Mouse (Mus musculus): ENCODE results near the gene Ikzf5. TPM values are rescaled to one million over a fixed set of nuclear protein-coding genes. Genes with fewer than 3 reads are reported as not detected.
A peak's percentile ranks its signal among the peaks of the same experiment; 100 is the strongest.
"Not testable (repeated sequence)": the region's sequence is repeated elsewhere in the genome, so short reads cannot be mapped to it uniquely, and the experiment has no call there.

Gene Ikzf5
- 10 to 100 TPM; 47.7 to 50.9 TPM for total RNA-seq (2021)
- long read RNA-seq, full-length matches to known transcripts, result 23 of 28 reads
- long read RNA-seq, partial matches to known transcripts, result 3 of 28 reads
- long read RNA-seq, other reads (novel, unspliced or antisense), result 2 of 28 reads

- DNase-seq (ENCODE audit: low spot score in 2 of 2), result peak; percentile 98 to 99
Observed at GRCm38 (mm10) chr7:131410416-131411058, at the start of gene Ikzf5, which contains the start of gene Acadsb. Gene Ikzf5, minus strand, starts transcription at chr7:131410521. Gene Acadsb, plus strand, starts transcription at chr7:131410601.

- no peak for DNase-seq (ENCODE audit: low spot score in 2 of 2)
Observed at GRCm38 (mm10) chr7:131456714-131457113, 46.4 kb upstream of the Ikzf5 start.

DNA sequence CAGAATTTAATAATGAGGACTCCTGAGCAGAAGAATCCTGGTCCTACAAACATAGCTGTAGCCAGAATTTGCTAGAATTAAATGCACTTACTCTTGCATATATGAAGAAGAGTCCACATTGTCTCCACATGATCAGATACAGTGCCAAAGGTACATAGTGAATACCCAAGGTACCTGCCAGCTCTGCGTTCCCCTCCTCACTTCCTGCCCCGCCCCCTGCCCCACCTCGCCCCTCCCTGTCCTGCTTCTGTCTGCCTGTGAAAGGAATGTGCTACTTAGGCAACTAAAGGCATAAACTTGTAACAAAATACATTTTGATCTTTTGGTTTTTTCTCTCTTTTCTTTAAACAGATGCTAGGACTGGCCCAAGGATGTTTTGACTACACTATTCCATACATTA lies 26.7 kb upstream of the Ikzf5 start:
- no peak for DNase-seq (ENCODE audit: low spot score in 2 of 2)

DNA sequence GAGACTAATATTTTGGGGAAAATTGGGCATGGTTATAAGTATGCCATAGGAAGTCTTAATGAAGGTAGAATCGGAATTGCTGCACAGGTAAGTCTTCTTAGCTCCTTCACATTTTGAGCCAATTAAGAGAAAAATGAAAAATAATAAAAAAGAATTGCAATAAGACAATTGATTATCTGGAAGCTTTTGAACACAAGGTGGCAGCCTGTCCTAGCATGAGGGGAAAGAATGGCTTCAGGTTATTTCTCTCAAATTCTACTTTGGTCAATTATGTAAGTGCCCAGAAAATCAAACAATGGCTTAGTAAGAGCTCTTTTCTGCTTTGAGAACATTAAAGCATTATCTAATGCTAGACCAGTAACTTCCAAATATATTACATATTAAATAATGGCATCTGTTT lies 24.0 kb upstream of the Ikzf5 start:
- DNase-seq (ENCODE audit: low spot score in 2 of 2), result no peak

GRCm38 (mm10) chr7:131432244-131432643 lies 21.9 kb upstream of the Ikzf5 start:
- DNase-seq (ENCODE audit: low spot score in 2 of 2), result peak in 1 of 2 experiments; percentile 72

DNA sequence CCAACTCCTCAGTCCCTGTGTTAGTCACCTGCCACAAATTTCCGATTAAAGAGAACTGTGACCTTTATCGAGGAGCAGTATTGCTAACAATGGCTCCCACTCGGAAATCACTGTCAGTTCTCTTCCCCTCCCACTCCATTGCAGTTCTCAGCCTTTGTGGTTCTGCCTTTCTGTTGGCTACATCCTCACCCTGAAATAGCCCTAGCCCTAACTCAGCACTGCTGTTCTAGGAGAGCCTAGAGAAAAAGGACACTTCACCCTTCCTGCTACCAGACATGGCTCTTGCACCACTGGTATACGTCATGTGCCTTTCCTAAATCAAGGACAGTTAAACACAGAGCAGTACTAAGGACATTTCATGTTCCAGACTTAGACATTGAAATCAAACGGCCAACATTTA lies 17.0 kb upstream of the Ikzf5 start:
- no peak for DNase-seq (ENCODE audit: low spot score in 2 of 2)

GRCm38 (mm10) chr7:131424912-131425311 lies 14.6 kb upstream of the Ikzf5 start:
- no peak for DNase-seq (ENCODE audit: low spot score in 2 of 2)

DNA sequence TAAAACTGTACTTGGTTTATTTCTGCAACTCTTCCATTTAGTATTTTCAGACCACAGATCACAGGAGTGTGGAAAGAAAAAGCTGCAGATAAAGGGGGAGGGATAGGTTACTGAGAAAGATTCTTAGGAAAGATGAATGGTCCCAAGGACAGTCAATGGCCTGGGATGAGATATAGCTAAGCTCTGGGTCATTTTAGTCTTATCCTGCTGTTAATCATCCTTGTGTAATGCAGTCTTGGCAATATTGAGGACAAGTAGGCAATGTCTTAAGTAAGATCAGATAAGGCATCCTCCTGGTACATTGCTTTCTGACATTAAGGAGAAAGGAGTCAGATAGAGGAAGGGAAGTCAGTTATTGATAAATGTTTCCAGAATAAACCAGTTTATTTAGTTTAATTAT lies 7.3 kb upstream of the Ikzf5 start:
- no peak for DNase-seq (ENCODE audit: low spot score in 2 of 2)

GRCm38 (mm10) chr7:131416742-131417141 lies 6.4 kb upstream of the Ikzf5 start:
- not testable (repeated sequence) for DNase-seq (ENCODE audit: low spot score in 2 of 2)

- no peak for DNase-seq (ENCODE audit: low spot score in 2 of 2)
Observed at GRCm38 (mm10) chr7:131411941-131412270, 1.6 kb upstream of the Ikzf5 start.

DNA sequence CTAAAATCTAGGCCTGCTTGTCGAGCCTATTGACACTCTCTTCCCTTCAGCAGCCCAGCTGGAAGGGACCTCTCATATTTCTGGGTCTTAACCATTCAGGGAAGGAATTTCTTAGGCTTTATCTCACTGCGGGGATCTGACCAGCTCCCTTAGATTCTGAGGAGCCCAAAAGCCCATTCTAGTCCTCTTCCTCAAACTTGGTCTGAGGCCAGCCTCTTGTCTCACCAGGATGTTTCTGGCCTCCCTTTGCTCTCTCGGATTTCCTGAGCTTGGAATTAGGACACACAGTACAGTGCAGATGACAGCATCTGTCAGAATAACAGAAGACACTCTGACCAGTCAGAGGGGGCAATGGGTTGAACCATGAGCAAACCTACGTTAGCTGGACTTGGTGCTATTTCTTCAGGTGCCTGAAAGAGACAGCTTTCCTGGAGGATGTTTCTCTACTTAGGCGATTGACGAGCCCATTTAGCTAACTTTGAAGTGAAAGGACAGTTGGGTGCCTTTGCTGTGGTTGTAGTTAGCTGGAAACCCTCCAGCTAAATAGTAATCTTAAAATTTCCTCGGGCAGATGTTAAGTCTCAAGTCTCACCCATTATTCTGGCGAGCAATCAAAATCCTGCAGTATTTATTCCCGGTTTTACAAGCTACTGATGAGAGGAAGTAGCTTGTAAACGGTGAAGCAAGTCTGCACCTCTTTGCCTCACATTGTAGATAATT lies 1.1 kb upstream of the Ikzf5 start:
- DNase-seq (ENCODE audit: low spot score in 2 of 2), result peak in 1 of 2 experiments; percentile 26

- DNase-seq (ENCODE audit: low spot score in 2 of 2), result peak; percentile 29 to 32
Observed at GRCm38 (mm10) chr7:131409988-131410385, 334 bp downstream of the Ikzf5 start.

DNA sequence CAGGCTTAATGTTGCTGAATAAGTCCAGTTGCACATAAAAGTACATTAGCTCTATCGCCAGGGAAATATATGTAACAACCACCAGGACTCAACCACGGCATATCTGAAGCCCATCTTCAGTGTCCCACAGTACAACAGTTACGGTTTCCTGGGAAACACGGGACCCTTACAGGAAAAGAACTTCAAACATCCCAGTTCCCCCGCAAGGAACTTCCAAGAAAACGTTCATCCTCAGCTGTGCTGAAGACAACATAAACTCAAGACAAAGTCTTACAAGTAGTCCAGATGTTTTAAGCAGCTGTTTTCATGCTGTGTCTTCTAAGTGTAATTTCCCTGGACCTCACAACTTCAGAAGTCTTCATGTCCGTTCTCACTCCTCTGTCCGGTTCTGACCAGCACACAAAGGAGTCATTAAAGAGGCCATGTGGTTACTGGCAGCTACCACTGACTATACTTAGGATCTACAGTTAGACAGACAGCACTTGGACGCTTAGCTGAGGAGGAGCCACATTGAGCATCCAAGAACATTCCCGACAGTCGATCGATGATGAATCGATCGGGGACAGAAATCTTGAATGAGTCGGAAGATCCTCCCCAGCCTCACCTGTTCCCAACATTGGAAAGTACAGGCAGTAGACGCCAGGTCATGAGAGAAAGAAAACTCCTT lies 867 bp downstream of the Ikzf5 start:
- DNase-seq (ENCODE audit: low spot score in 2 of 2), result no peak

DNA sequence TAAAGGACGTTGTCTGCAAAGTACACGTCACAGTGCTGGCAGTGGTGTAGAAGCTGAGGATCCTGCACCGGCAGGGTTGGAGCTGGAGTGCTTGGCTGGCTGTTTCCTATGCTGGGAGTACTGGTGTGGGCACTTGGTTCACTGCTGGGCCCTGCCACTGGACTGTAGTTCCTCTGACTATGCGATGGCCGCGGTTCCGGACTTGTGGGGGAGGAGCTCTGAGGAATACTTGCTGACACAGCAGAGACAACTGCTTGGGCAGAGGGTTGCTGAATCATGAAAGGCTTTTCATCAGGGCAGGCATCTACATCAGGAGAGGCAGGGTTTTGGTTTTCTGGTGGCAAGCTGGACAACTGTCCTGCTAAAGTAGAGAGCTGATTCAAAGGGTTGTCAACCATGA lies 18.6 kb downstream of the Ikzf5 start:
- DNase-seq (ENCODE audit: low spot score in 2 of 2), result not testable (repeated sequence)

- no peak for DNase-seq (ENCODE audit: low spot score in 2 of 2)
Observed at GRCm38 (mm10) chr7:131371880-131372651, 38.3 kb downstream of the Ikzf5 start.

GRCm38 (mm10) chr7:131371470-131371860 lies 38.9 kb downstream of the Ikzf5 start:
- DNase-seq (ENCODE audit: low spot score in 2 of 2), result no peak

- peak; percentile 87 to 93 for DNase-seq (ENCODE audit: low spot score in 2 of 2)
Observed at GRCm38 (mm10) chr7:131370648-131371469, 39.5 kb downstream of the Ikzf5 start, which contains the start of gene Pstk. Gene Pstk, plus strand, starts transcription at chr7:131371141.

DNA sequence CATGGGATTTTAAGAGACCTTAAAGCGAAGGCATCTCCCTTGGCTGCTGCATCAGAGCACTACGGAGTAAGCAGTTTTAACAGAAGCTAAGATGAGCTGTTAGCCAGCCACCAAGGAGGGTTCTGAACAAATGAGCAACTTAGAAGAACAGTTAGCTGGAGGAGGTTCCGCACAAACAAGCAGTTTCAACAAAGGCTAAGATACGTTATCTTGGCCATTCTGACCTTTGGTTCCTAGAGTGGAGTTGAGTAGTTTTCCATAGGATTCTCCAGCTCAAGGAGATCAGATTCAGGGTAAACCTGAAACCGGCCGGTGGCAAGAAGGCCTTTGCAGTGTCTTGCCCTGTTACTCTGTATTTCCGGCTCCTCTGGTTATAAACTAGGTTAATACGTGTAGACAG lies 46.2 kb downstream of the Ikzf5 start:
- DNase-seq (ENCODE audit: low spot score in 2 of 2), result no peak

- peak; percentile 93 to 95 for DNase-seq (ENCODE audit: low spot score in 2 of 2)
Observed at GRCm38 (mm10) chr7:131362615-131363300, 47.6 kb downstream of the Ikzf5 start, which contains the start of gene 2310057M21Rik. Gene 2310057M21Rik, minus strand, starts transcription at chr7:131362759.

DNA sequence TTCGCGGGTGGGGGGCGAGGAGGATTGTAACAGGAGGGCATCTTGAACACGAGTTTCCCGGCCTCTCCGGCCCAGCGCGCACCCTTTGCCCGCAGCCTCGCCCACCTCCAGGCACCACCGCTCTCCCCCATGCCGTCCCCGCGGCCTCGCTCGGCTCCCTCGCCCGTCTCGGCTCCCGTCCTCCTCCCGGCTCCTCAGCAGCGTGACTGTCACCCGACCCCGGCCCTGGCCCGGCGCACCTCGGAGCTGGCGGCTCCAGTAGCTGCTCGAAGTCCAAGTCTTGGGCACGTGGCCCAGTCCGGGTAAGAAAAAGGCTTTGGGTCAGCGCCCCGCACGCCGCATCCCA lies 48.1 kb downstream of the Ikzf5 start:
- DNase-seq (ENCODE audit: low spot score in 2 of 2), result no peak

Measured in layer of hippocampus, adult 18-20 months (tissue).